Mouse (Mus musculus) myocyte (in vitro differentiated cells): ENCODE data around the gene Sdc3. TPM values are rescaled to one million over a fixed set of nuclear protein-coding genes. Genes with fewer than 3 reads are reported as not detected.

Source experiments
- H3K27me3 ChIP-seq: one replicate; pipeline ENCODE4 v1.6.1; 2011; ENCODE audit not compliant: control insufficient read depth, insufficient read depth, insufficient read length
- H3K36me3 ChIP-seq: one replicate; pipeline ENCODE4 v1.6.1; 2011; ENCODE audit not compliant: control insufficient read depth, insufficient read depth
- H3K4me2 ChIP-seq: one replicate; pipeline ENCODE4 v1.6.1; 2011; ENCODE audit warnings: low read depth, control low read depth
- H3K4me3 ChIP-seq: one replicate; pipeline ENCODE4 v1.5.1; 2011; ENCODE audit warnings: mild to moderate bottlenecking, control low read depth, moderate library complexity
- H3K79me2 ChIP-seq: one replicate; pipeline ENCODE4 v1.6.1; 2011; ENCODE audit not compliant: control insufficient read depth, insufficient read depth
- H3ac ChIP-seq: one replicate; pipeline ENCODE4 v1.6.1; 2011; ENCODE audit not compliant: control insufficient read depth, insufficient read length
- CEBPB ChIP-seq: IDR thresholded peaks from 2 replicates; pipeline ENCODE4 v1.6.1; 2011; ENCODE audit warnings: mild to moderate bottlenecking, moderate library complexity; ENCODE audit not compliant: poor library complexity, insufficient read depth, severe bottlenecking
- E2F4 ChIP-seq: IDR thresholded peaks from one replicate; pipeline ENCODE4 v1.6.1; 2011; ENCODE audit warnings: mild to moderate bottlenecking, control low read depth, moderate library complexity; ENCODE audit not compliant: insufficient read depth
- MAX ChIP-seq: IDR thresholded peaks from one replicate; pipeline ENCODE4 v1.6.1; 2011; ENCODE audit warnings: low read depth, mild to moderate bottlenecking, control low read depth
- MYOD1 ChIP-seq, 3 experiments: IDR thresholded peaks; one replicate each; pipeline ENCODE4 v1.6.1; 2011; ENCODE audit warnings: control low read depth in 2 of 3, low read depth in 2 of 3, mild to moderate bottlenecking in 2 of 3, moderate library complexity in 1 of 3; ENCODE audit not compliant: insufficient read length in 2 of 3, control insufficient read depth in 1 of 3
- MYOG ChIP-seq, 3 experiments: IDR thresholded peaks; one replicate each; pipeline ENCODE4 v1.6.1; 2011; ENCODE audit warnings: control low read depth in 2 of 3, low read depth in 2 of 3, mild to moderate bottlenecking in 2 of 3; ENCODE audit not compliant: insufficient read length in 2 of 3, control insufficient read depth in 1 of 3, insufficient read depth in 1 of 3
- POLR2AphosphoS2 ChIP-seq: IDR thresholded peaks from one replicate; pipeline ENCODE4 v1.6.1; 2011; ENCODE audit warnings: low read depth, control low read depth; ENCODE audit not compliant: insufficient read length
- REST ChIP-seq: IDR thresholded peaks from one replicate; pipeline ENCODE4 v1.6.1; 2011; ENCODE audit warnings: mild to moderate bottlenecking, control low read depth, moderate library complexity; ENCODE audit not compliant: insufficient read depth, insufficient read length
- SRF ChIP-seq: IDR thresholded peaks from one replicate; pipeline ENCODE4 v1.6.1; 2011; ENCODE audit warnings: low read depth; ENCODE audit not compliant: control insufficient read depth, insufficient read length
- TCF12 ChIP-seq: IDR thresholded peaks from one replicate; pipeline ENCODE4 v1.6.1; 2011; ENCODE audit warnings: mild to moderate bottlenecking, control low read depth; ENCODE audit not compliant: poor library complexity, insufficient read depth, severe bottlenecking
- TCF3 ChIP-seq: IDR thresholded peaks from one replicate; pipeline ENCODE4 v1.6.1; 2011; ENCODE audit warnings: low read depth, control low read depth; ENCODE audit not compliant: insufficient read length
- USF1 ChIP-seq: IDR thresholded peaks from one replicate; pipeline ENCODE4 v1.6.1; 2011; ENCODE audit warnings: low read depth, mild to moderate bottlenecking, control low read depth, moderate library complexity
- polyA plus RNA-seq: library from polyadenylated mRNA; unstranded; fragments of >200 nt; fragmentation: generic; extraction: Trizol; gene quantifications from one replicate; pipeline ENCODE4 v1.2.1, GENCODE M21; 2012; ENCODE audit warnings: missing spikeins

Sdc3 gene
- polyA plus RNA-seq, 1 experiment = 15.8 TPM

GRCm38 (mm10) chr4:130765399-130766160, 26.8 kb upstream of the Sdc3 start:
- H3K36me3 ChIP-seq = peaks cover 61% of the 10 kb centered on the region
- peaks cover 12% of the 10 kb centered on the region for H3K79me2 ChIP-seq
- H3K4me3 ChIP-seq = no peak overlapping the region
- TF ChIP-seq MYOG (IDR thresholded peaks at IDR 0.05; ENCODE audit: control insufficient read depth in 1 of 3, insufficient read depth in 1 of 3, insufficient read length in 2 of 3, low read depth in 2 of 3) = no peak
- no peak for TF ChIP-seq POLR2AphosphoS2
- H3K4me2 ChIP-seq = no peak overlapping the region
- H3K27me3 ChIP-seq = no peaks in the 10 kb centered on the region
- H3ac ChIP-seq = no peak overlapping the region

- Histone ChIP-seq H3K36me3 (peaks cover 59% of the 10 kb centered on the region), H3K4me3 (no peak overlapping the region), H3K4me2 (no peak overlapping the region), H3ac (no peak overlapping the region), H3K79me2 (peaks cover 4% of the 10 kb centered on the region), H3K27me3 (no peaks in the 10 kb centered on the region)
- TF ChIP-seq MYOD1 (IDR thresholded peaks at IDR 0.05; ENCODE audit: control insufficient read depth in 1 of 3, insufficient read length in 2 of 3, low read depth in 2 of 3) (no peak), CEBPB (no peak), TCF12 (no peak), MAX (no peak), SRF (no peak), MYOG (IDR thresholded peaks at IDR 0.05; ENCODE audit: control insufficient read depth in 1 of 3, insufficient read depth in 1 of 3, insufficient read length in 2 of 3, low read depth in 2 of 3) (no peak), E2F4 (no peak), USF1 (no peak), REST (no peak), TCF3 (no peak)
Measured at GRCm38 (mm10) chr4:130766387-130766786, 25.9 kb upstream of the Sdc3 start.

- Histone ChIP-seq H3K79me2 (peaks cover 4% of the 10 kb centered on the region), H3K4me3 (no peak overlapping the region), H3K36me3 (peaks cover 59% of the 10 kb centered on the region), H3K27me3 (no peaks in the 10 kb centered on the region), H3K4me2 (no peak overlapping the region), H3ac (no peak overlapping the region)
- no peak for TF ChIP-seq MYOD1 (IDR thresholded peaks at IDR 0.05; ENCODE audit: control insufficient read depth in 1 of 3, insufficient read length in 2 of 3, low read depth in 2 of 3)
- no peak for TF ChIP-seq E2F4
- TF ChIP-seq SRF = no peak
Measured at GRCm38 (mm10) chr4:130766926-130767325, 25.4 kb upstream of the Sdc3 start.

GRCm38 (mm10) chr4:130773899-130774298, 18.4 kb upstream of the Sdc3 start:
- H3K4me2 ChIP-seq = no peak overlapping the region
- H3K4me3 ChIP-seq = no peak overlapping the region
- H3K79me2 ChIP-seq = peaks cover 9% of the 10 kb centered on the region

GRCm38 (mm10) chr4:130774822-130775221, 17.5 kb upstream of the Sdc3 start:
- H3K27me3 ChIP-seq = no peaks in the 10 kb centered on the region
- no peak overlapping the region for H3K4me2 ChIP-seq
- H3K79me2 ChIP-seq = peaks cover 9% of the 10 kb centered on the region
- no peak for TF ChIP-seq REST
- no peak for TF ChIP-seq MYOD1 (IDR thresholded peaks at IDR 0.05; ENCODE audit: control insufficient read depth in 1 of 3, insufficient read length in 2 of 3, low read depth in 2 of 3)
- no peak for TF ChIP-seq MAX
- H3ac ChIP-seq = no peak overlapping the region
- no peak overlapping the region for H3K4me3 ChIP-seq
- H3K36me3 ChIP-seq = peaks cover 53% of the 10 kb centered on the region

More at GRCm38 (mm10) chr4:130773899-130774298, 18.4 kb upstream of the Sdc3 start:
- no peak overlapping the region for H3ac ChIP-seq
- no peak for TF ChIP-seq REST
- TF ChIP-seq TCF12 = no peak
- TF ChIP-seq USF1 = no peak
- no peak for TF ChIP-seq SRF
- no peak for TF ChIP-seq TCF3
- no peak for TF ChIP-seq MAX
- no peak for TF ChIP-seq MYOG (IDR thresholded peaks at IDR 0.05; ENCODE audit: control insufficient read depth in 1 of 3, insufficient read depth in 1 of 3, insufficient read length in 2 of 3, low read depth in 2 of 3)
- TF ChIP-seq POLR2AphosphoS2 = no peak
- TF ChIP-seq CEBPB = no peak
- no peak for TF ChIP-seq E2F4
- no peak for TF ChIP-seq MYOD1 (IDR thresholded peaks at IDR 0.05; ENCODE audit: control insufficient read depth in 1 of 3, insufficient read length in 2 of 3, low read depth in 2 of 3)
- H3K36me3 ChIP-seq = peaks cover 46% of the 10 kb centered on the region
- no peaks in the 10 kb centered on the region for H3K27me3 ChIP-seq
